Mouse (Mus musculus) intestine, embryonic 14.5 days (tissue): ENCODE measurements around the gene Pip5k1b. TPM values are rescaled to one million over a fixed set of nuclear protein-coding genes. Genes with fewer than 3 reads are reported as not detected.

ENCODE experiments used
- ATAC-seq: fragments of 200-750 bp; cut with Nextera tagmentation; replicated peaks from 2 replicates; pipeline ENCODE4 v1.8.0; 2017; ENCODE audit warnings: low read depth, moderate number of reproducible peaks, moderate TSS enrichment, moderate library complexity; ENCODE audit not compliant: low FRiP score, low TSS enrichment
- DNase-seq: peaks from one replicate; pipeline ENCODE4 v3.0.0-alpha.2; 2018; ENCODE audit warnings: low spot score
- H3K27ac ChIP-seq: fragments of 300-500 bp; sonication (generic); 2 replicates; pipeline ENCODE4 v1.5.1; 2014; ENCODE audit warnings: low read depth, mild to moderate bottlenecking, control low read depth
- H3K27me3 ChIP-seq: fragments of 300-500 bp; sonication (generic); replicated peaks from 2 replicates; pipeline ENCODE4 v1.6.1; 2014; ENCODE audit warnings: low read length, control low read depth; ENCODE audit not compliant: control insufficient read depth, insufficient read depth
- H3K36me3 ChIP-seq: fragments of 300-500 bp; sonication (generic); 2 replicates; pipeline ENCODE4 v1.6.1; 2014; ENCODE audit warnings: low read length, control low read depth; ENCODE audit not compliant: control insufficient read depth, insufficient read depth
- H3K4me1 ChIP-seq: fragments of 300-500 bp; sonication (generic); replicated peaks from 2 replicates; pipeline ENCODE4 v1.6.1; 2014; ENCODE audit warnings: low read length, control low read depth, mixed read lengths; ENCODE audit not compliant: control insufficient read depth, insufficient read depth
- H3K4me2 ChIP-seq: fragments of 300-500 bp; sonication (generic); 2 replicates; pipeline ENCODE4 v1.6.1; 2014; ENCODE audit warnings: low read length
- H3K4me3 ChIP-seq: fragments of 300-500 bp; sonication (generic); 2 replicates; pipeline ENCODE4 v1.5.1; 2014; ENCODE audit warnings: low read depth, low read length, control low read depth, mixed read lengths
- H3K9ac ChIP-seq: fragments of 300-500 bp; sonication (generic); 2 replicates; pipeline ENCODE4 v1.6.1; 2014; ENCODE audit warnings: mild to moderate bottlenecking, low read length
- H3K9me3 ChIP-seq: fragments of 300-500 bp; sonication (generic); 2 replicates; pipeline ENCODE4 v1.6.1; 2016; ENCODE audit warnings: low read length, control low read depth; ENCODE audit not compliant: control insufficient read depth
- WGBS: fragments of 180-500 bp; shearing (Covaris S2); extraction: QIAGEN DNeasy Blood & Tissue Kit; methylation state at CpG from one replicate; pipeline ENCODE4 v1.1.7; 2014; 5-methylcytosine and 5-hydroxymethylcytosine counted together
- polyA plus RNA-seq: library from polyadenylated mRNA; unstranded; fragments of >200 nt; fragmentation: Nextera tagmentation; extraction: Ambion mirVana; gene quantifications from 2 replicates; pipeline ENCODE4 v1.2.1, GENCODE M21; 2014

Pip5k1b gene
- polyA plus RNA-seq, 1 experiment from 2014 or later: 12.4 TPM

GRCm38 (mm10) chr19:24301768-24302148, 253.9 kb downstream of the Pip5k1b start:
- H3K9ac ChIP-seq: no peak overlapping the region
- no peak for DNase-seq
- no peak overlapping the region for H3K27ac ChIP-seq
- no peak for ATAC-seq
- H3K36me3 ChIP-seq: no peaks in the 10 kb centered on the region
- no peak overlapping the region for H3K4me2 ChIP-seq
- no peaks in the 10 kb centered on the region for H3K27me3 ChIP-seq
- H3K4me1 ChIP-seq: no peaks in the 10 kb centered on the region
- no peaks in the 10 kb centered on the region for H3K9me3 ChIP-seq
- 24% methylated on average over 5 of the region's 5 CpGs for WGBS
- no peak overlapping the region for H3K4me3 ChIP-seq

- H3K9ac ChIP-seq: no peak overlapping the region
- WGBS: 10% methylated on average over 9 of the region's 9 CpGs
- ATAC-seq: peak; percentile 84
Observed at GRCm38 (mm10) chr19:24300994-24301767, 254.5 kb downstream of the Pip5k1b start.

GRCm38 (mm10) chr19:24293537-24293936, 262.1 kb downstream of the Pip5k1b start:
- Histone ChIP-seq H3K4me3 (no peak overlapping the region), H3K27me3 (no peaks in the 10 kb centered on the region), H3K4me2 (no peak overlapping the region), H3K27ac (no peak overlapping the region), H3K36me3 (no peaks in the 10 kb centered on the region; the same call in 1 of the 2 replicates), H3K9ac (no peak overlapping the region), H3K4me1 (no peaks in the 10 kb centered on the region), H3K9me3 (no peaks in the 10 kb centered on the region)
- 61% methylated on average over 5 of the region's 5 CpGs for WGBS
- DNase-seq: no peak
- ATAC-seq: no peak

More at GRCm38 (mm10) chr19:24300994-24301767, 254.5 kb downstream of the Pip5k1b start:
- no peaks in the 10 kb centered on the region for H3K4me1 ChIP-seq
- no peaks in the 10 kb centered on the region for H3K27me3 ChIP-seq
- no peaks in the 10 kb centered on the region for H3K36me3 ChIP-seq
- H3K4me3 ChIP-seq: peak overlapping the region; percentile 11; the same call in 1 of the 2 replicates
- no peaks in the 10 kb centered on the region for H3K9me3 ChIP-seq
- no peak overlapping the region for H3K27ac ChIP-seq
- DNase-seq: peak; percentile 82
- H3K4me2 ChIP-seq: peak overlapping the region; percentile 32

- Histone ChIP-seq H3K36me3 (no peaks in the 10 kb centered on the region), H3K4me2 (no peak overlapping the region), H3K4me1 (peaks cover under 1% of the 10 kb centered on the region), H3K9me3 (no peaks in the 10 kb centered on the region), H3K4me3 (no peak overlapping the region), H3K27ac (no peak overlapping the region), H3K9ac (no peak overlapping the region), H3K27me3 (no peaks in the 10 kb centered on the region)
- ATAC-seq (no peak), DNase-seq (peak; percentile 60)
- 62% methylated on average over 4 of the region's 4 CpGs for WGBS
Observed at GRCm38 (mm10) chr19:24284187-24284586, 271.5 kb downstream of the Pip5k1b start.

GRCm38 (mm10) chr19:24281288-24281980, 274.2 kb downstream of the Pip5k1b start:
- Histone ChIP-seq H3K27me3 (no peaks in the 10 kb centered on the region), H3K4me1 (peaks cover 5% of the 10 kb centered on the region), H3K4me2 (peak overlapping the region; percentile 84), H3K36me3 (no peaks in the 10 kb centered on the region; the same call in 1 of the 2 replicates), H3K27ac (no peak overlapping the region), H3K4me3 (peak overlapping the region; percentile 69), H3K9me3 (no peaks in the 10 kb centered on the region), H3K9ac (no peak overlapping the region)
- 67% methylated on average over 7 of the region's 7 CpGs for WGBS
- no peak for DNase-seq
- no peak; the same call in 1 of the 2 replicates for ATAC-seq

- DNase-seq: no peak
- ATAC-seq: peak; percentile 97
- Histone ChIP-seq H3K27ac (peak within 1 kb of the TSS; percentile 79), H3K4me1 (peaks cover 5% of the 10 kb centered on the region), H3K9me3 (no peaks in the 10 kb centered on the region), H3K4me2 (peak within 1 kb of the TSS; percentile 84), H3K36me3 (no peaks in the 10 kb centered on the region; the same call in 1 of the 2 replicates), H3K9ac (peak within 1 kb of the TSS; percentile 70), H3K4me3 (peak within 1 kb of the TSS; percentile 69), H3K27me3 (no peaks in the 10 kb centered on the region)
- under 1% methylated on average over 14 of the region's 22 CpGs for WGBS
Observed at GRCm38 (mm10) chr19:24280601-24281228, 275.0 kb downstream of the Pip5k1b start, which contains the start of gene Fxn. Gene Fxn, minus strand, starts transcription at chr19:24280605.

- no peaks in the 10 kb centered on the region for H3K27me3 ChIP-seq
- no peaks in the 10 kb centered on the region for H3K9me3 ChIP-seq
- H3K4me2 ChIP-seq: peak overlapping the region; percentile 84
- peak overlapping the region; percentile 70 for H3K9ac ChIP-seq
- ATAC-seq (peak; percentile 56), DNase-seq (peak; percentile 91)
- no peaks in the 10 kb centered on the region; the same call in 1 of the 2 replicates for H3K36me3 ChIP-seq
- WGBS: under 1% methylated on average over 58 of the region's 78 CpGs
- peak overlapping the region; percentile 69 for H3K4me3 ChIP-seq
- H3K27ac ChIP-seq: peak overlapping the region; percentile 79
- H3K4me1 ChIP-seq: peaks cover 5% of the 10 kb centered on the region
Observed at GRCm38 (mm10) chr19:24279706-24280600, 275.7 kb downstream of the Pip5k1b start.

GRCm38 (mm10) chr19:24278859-24279258, 276.8 kb downstream of the Pip5k1b start:
- 81% methylated on average over 15 of the region's 15 CpGs for whole genome bisulfite sequencing
- DNase-seq (no peak), ATAC-seq (no peak)
- peak overlapping the region; percentile 84 for H3K4me2 ChIP-seq
- H3K4me1 ChIP-seq: peaks cover 5% of the 10 kb centered on the region
- H3K27ac ChIP-seq: no peak overlapping the region
- no peaks in the 10 kb centered on the region for H3K9me3 ChIP-seq
- H3K4me3 ChIP-seq: no peak overlapping the region
- H3K9ac ChIP-seq: no peak overlapping the region
- no peaks in the 10 kb centered on the region for H3K27me3 ChIP-seq
- peaks cover 4% of the 10 kb centered on the region; the same call in 1 of the 2 replicates for H3K36me3 ChIP-seq
